Mouse (Mus musculus): ENCODE measurements around the gene Gm11214. TPM values are rescaled to one million over a fixed set of nuclear protein-coding genes. Genes with fewer than 3 reads are reported as not detected.

Gene Gm11214
- total and polyA plus RNA-seq, 3 experiments, result 0.67 TPM; not detected in 2

GRCm38 (mm10) chr4:63643956-63644726 is 19.0 kb downstream of the Gm11214 start:
- no peak overlapping the region for H3K4me2 ChIP-seq (ENCODE audit: insufficient read depth, low read depth, poor library complexity, severe bottlenecking)
- no peaks in the 10 kb centered on the region for H3K9me3 ChIP-seq (replicated peaks; ENCODE audit: low read length)
- no peak for DNase-seq (ENCODE audit: extremely low read depth)
- dilution Hi-C loops (cut with MboI; ENCODE audit: extremely low pct_ligation_motif_present, extremely low pct_unique_long_range_greater_than_20kb, low sequenced_read_pairs) (no loop called here), in situ Hi-C loops (cut with MboI; ENCODE audit: low pct_ligation_motif_present, low pct_unique_long_range_greater_than_20kb, low sequenced_read_pairs) (no loop called here)
- no peaks in the 10 kb centered on the region for H3K79me2 ChIP-seq (replicated peaks; ENCODE audit: control insufficient read depth, extremely low read depth, insufficient read depth, poor library complexity, severe bottlenecking)
- TF ChIP-seq CTCF (conservative IDR thresholded peaks at IDR 0.05 in 1 of 2, IDR thresholded peaks at IDR 0.05 in 1 of 2; ENCODE audit: low read depth in 2 of 2, low read length in 2 of 2), result no peak
- TF ChIP-seq POLR2A (IDR thresholded peaks at IDR 0.05; ENCODE audit: low read depth, low read length), result no peak
- no peak for TF ChIP-seq E2F4 (IDR thresholded peaks at IDR 0.05; ENCODE audit: insufficient replicate concordance, low read depth, low read length)
- no peak for TF ChIP-seq EP300 (IDR thresholded peaks at IDR 0.05; ENCODE audit: low read length)
- TF ChIP-seq UBTF (IDR thresholded peaks at IDR 0.05; ENCODE audit: low read depth, low read length), result no peak
- no peak for TF ChIP-seq RAD21 (IDR thresholded peaks at IDR 0.05; ENCODE audit: low read depth, low read length)
- no peak for TF ChIP-seq ZKSCAN1 (IDR thresholded peaks at IDR 0.05; ENCODE audit: borderline replicate concordance, low read depth, low read length)
- no peak for TF ChIP-seq ETS1 (conservative IDR thresholded peaks at IDR 0.05; ENCODE audit: low read depth, low read length)
- TF ChIP-seq GABPA (IDR thresholded peaks at IDR 0.05; ENCODE audit: insufficient replicate concordance, low read depth, low read length), result no peak
- no peak for TF ChIP-seq USF1 (IDR thresholded peaks at IDR 0.05; ENCODE audit: low read depth, low read length)
- no peak for TF ChIP-seq NRF1 (IDR thresholded peaks at IDR 0.05; ENCODE audit: low read depth, low read length)
- TF ChIP-seq MXI1 (IDR thresholded peaks at IDR 0.05; ENCODE audit: low read depth, low read length), result no peak
- TF ChIP-seq MAFK (IDR thresholded peaks at IDR 0.05; ENCODE audit: insufficient replicate concordance, low read length), result no peak
- TF ChIP-seq MEF2A (IDR thresholded peaks at IDR 0.05; ENCODE audit: borderline replicate concordance, low read depth, low read length), result no peak
- H3K36me3 ChIP-seq (replicated peaks in 1 of 2; ENCODE audit: control insufficient read depth in 1 of 2, insufficient read depth in 1 of 2, low read length in 1 of 2), result no peaks in the 10 kb centered on the region
- peaks cover 0 to 9% of the 10 kb centered on the region in 2 experiments; a peak in 1 of 4 replicates for H3K4me1 ChIP-seq (ENCODE audit: control insufficient read depth in 1 of 2, insufficient read depth in 2 of 2)
- H3K27ac ChIP-seq (ENCODE audit: insufficient read depth, low read depth), result no peak overlapping the region
- no peak overlapping the region for H3K9ac ChIP-seq (ENCODE audit: insufficient read depth, low read depth)
- no peaks in the 10 kb centered on the region for H3K27me3 ChIP-seq (replicated peaks)
- no peak overlapping the region for H3K4me3 ChIP-seq (replicated peaks in 1 of 3; ENCODE audit: low read depth in 2 of 3, low read length in 2 of 3, poor library complexity in 1 of 3)

- H3K4me1 ChIP-seq (ENCODE audit: control insufficient read depth in 1 of 2, insufficient read depth in 2 of 2), result peaks cover 0 to 11% of the 10 kb centered on the region in 2 experiments; a peak in 1 of 4 replicates
- no peaks in the 10 kb centered on the region for H3K79me2 ChIP-seq (replicated peaks; ENCODE audit: control insufficient read depth, extremely low read depth, insufficient read depth, poor library complexity, severe bottlenecking)
- H3K36me3 ChIP-seq (replicated peaks in 1 of 2; ENCODE audit: control insufficient read depth in 1 of 2, insufficient read depth in 1 of 2, low read length in 1 of 2), result no peaks in the 10 kb centered on the region
- H3K9me3 ChIP-seq (replicated peaks; ENCODE audit: low read length), result no peaks in the 10 kb centered on the region
- no peak overlapping the region for H3K9ac ChIP-seq (ENCODE audit: insufficient read depth, low read depth)
- TF ChIP-seq ZMIZ1 (IDR thresholded peaks at IDR 0.05; ENCODE audit: low read depth, low read length) (no peak), ZNF384 (IDR thresholded peaks at IDR 0.05; ENCODE audit: low read depth, low read length) (no peak), PAX5 (IDR thresholded peaks at IDR 0.05; ENCODE audit: low read length) (no peak), POLR2AphosphoS2 (IDR thresholded peaks at IDR 0.05; ENCODE audit: low read depth, low read length) (no peak), USF2 (conservative IDR thresholded peaks at IDR 0.05; ENCODE audit: low read depth, low read length) (no peak), USF1 (IDR thresholded peaks at IDR 0.05; ENCODE audit: low read depth, low read length) (no peak), TCF12 (IDR thresholded peaks at IDR 0.05; ENCODE audit: low read depth, low read length) (no peak), RCOR1 (conservative IDR thresholded peaks at IDR 0.05; ENCODE audit: low read depth, low read length) (no peak), EP300 (IDR thresholded peaks at IDR 0.05; ENCODE audit: low read length) (no peak), JUN (IDR thresholded peaks at IDR 0.05; ENCODE audit: insufficient read depth, low read depth, low read length) (peak; percentile 37), JUND (conservative IDR thresholded peaks at IDR 0.05; ENCODE audit: low read depth, low read length) (0 out of 2 replicates have a peak, but pooled peaks have one; percentile 20), MEF2A (IDR thresholded peaks at IDR 0.05; ENCODE audit: borderline replicate concordance, low read depth, low read length) (no peak), BHLHE40 (IDR thresholded peaks at IDR 0.05; ENCODE audit: low read depth, low read length) (peak; percentile 52), CTCF (conservative IDR thresholded peaks at IDR 0.05 in 1 of 2, IDR thresholded peaks at IDR 0.05 in 1 of 2; ENCODE audit: low read depth in 2 of 2, low read length in 2 of 2) (no peak), CHD1 (IDR thresholded peaks at IDR 0.05; ENCODE audit: low read depth, low read length) (no peak), IRF4 (IDR thresholded peaks at IDR 0.05; ENCODE audit: low read depth, low read length) (peak; percentile 76; the same call in 1 of the 2 replicates)
- peak; percentile 27 for DNase-seq (ENCODE audit: extremely low read depth)
- in situ Hi-C loops (cut with MboI; ENCODE audit: low pct_ligation_motif_present, low pct_unique_long_range_greater_than_20kb, low sequenced_read_pairs) (loop anchor here (10.0 kb wide), 1 partner anchor 45 kb away; no protein-coding TSS in a partner anchor), dilution Hi-C loops (cut with MboI; ENCODE audit: extremely low pct_ligation_motif_present, extremely low pct_unique_long_range_greater_than_20kb, low sequenced_read_pairs) (no loop called here)
- no peak overlapping the region for H3K4me2 ChIP-seq (ENCODE audit: insufficient read depth, low read depth, poor library complexity, severe bottlenecking)
- no peaks in the 10 kb centered on the region for H3K27me3 ChIP-seq (replicated peaks)
- H3K27ac ChIP-seq (ENCODE audit: insufficient read depth, low read depth), result no peak overlapping the region
- H3K4me3 ChIP-seq (replicated peaks in 1 of 3; ENCODE audit: low read depth in 2 of 3, low read length in 2 of 3, poor library complexity in 1 of 3), result no peak overlapping the region
These were observed 23.3 kb downstream of the Gm11214 start for GRCm38 (mm10) chr4:63639842-63640241.
